Mouse (Mus musculus) forebrain, embryonic 13.5 days (tissue): Measurements from ENCODE around the gene Egln1. TPM values are rescaled to one million over a fixed set of nuclear protein-coding genes. Genes with fewer than 3 reads are reported as not detected.

Experiments used
- ATAC-seq: fragments of 200-750 bp; cut with Nextera tagmentation; 2 replicates; pipeline ENCODE4 v1.8.0; 2017
- H3K27ac ChIP-seq: fragments of 300-500 bp; sonication (generic); 2 replicates; pipeline ENCODE4 v1.5.1; 2015; ENCODE audit warnings: inconsistent platforms, mild to moderate bottlenecking, moderate library complexity
- H3K27me3 ChIP-seq: fragments of 300-500 bp; sonication (generic); 2 replicates; pipeline ENCODE4 v1.6.1; 2015; ENCODE audit warnings: mild to moderate bottlenecking, inconsistent platforms
- H3K36me3 ChIP-seq: fragments of 300-500 bp; sonication (generic); 2 replicates; pipeline ENCODE4 v1.6.1; 2015; ENCODE audit warnings: mild to moderate bottlenecking, inconsistent platforms; ENCODE audit not compliant: poor library complexity, severe bottlenecking
- H3K4me1 ChIP-seq: fragments of 300-500 bp; sonication (generic); 2 replicates; pipeline ENCODE4 v1.6.1; 2015; ENCODE audit warnings: inconsistent platforms
- H3K4me2 ChIP-seq: fragments of 300-500 bp; sonication (generic); 2 replicates; pipeline ENCODE4 v1.6.1; 2015; ENCODE audit warnings: inconsistent platforms, mild to moderate bottlenecking, moderate library complexity
- H3K4me3 ChIP-seq: fragments of 300-500 bp; sonication (generic); 2 replicates; pipeline ENCODE4 v1.5.1; 2015; ENCODE audit warnings: mild to moderate bottlenecking, inconsistent platforms
- H3K9ac ChIP-seq: fragments of 300-500 bp; sonication (generic); 2 replicates; pipeline ENCODE4 v1.6.1; 2015; ENCODE audit warnings: mild to moderate bottlenecking, inconsistent platforms
- H3K9me3 ChIP-seq: fragments of 300-500 bp; sonication (generic); replicated peaks from 2 replicates; pipeline ENCODE4 v1.6.1; 2016; ENCODE audit warnings: inconsistent platforms
- WGBS: fragments of 180-500 bp; shearing (Covaris S2); methylation state at CpG from one replicate; pipeline ENCODE4 v1.1.7; 2015; 5-methylcytosine and 5-hydroxymethylcytosine counted together
- polyA plus RNA-seq: library from polyadenylated mRNA; unstranded; fragments of >200 nt; fragmentation: Nextera tagmentation; extraction: Ambion mirVana; gene quantifications from 2 replicates; pipeline ENCODE4 v1.2.1, GENCODE M21; 2015

The Egln1 gene
- polyA plus RNA-seq, 1 experiment from 2014 or later = 18.0 TPM

GRCm38 (mm10) chr8:124863729-124864128, 85.4 kb downstream of the Egln1 start:
- no peak overlapping the region for H3K27ac ChIP-seq

GRCm38 (mm10) chr8:124863163-124863677, 85.9 kb downstream of the Egln1 start:
- 0% methylated on average over 31 of the region's 33 CpGs for WGBS
- Histone ChIP-seq H3K9ac (peak overlapping the region; percentile 96), H3K4me1 (peaks cover 22% of the 10 kb centered on the region), H3K27me3 (no peaks in the 10 kb centered on the region), H3K36me3 (peaks cover 38% of the 10 kb centered on the region), H3K27ac (peak overlapping the region; percentile 88), H3K4me2 (peak overlapping the region; percentile 84), H3K4me3 (peak overlapping the region; percentile 97), H3K9me3 (no peaks in the 10 kb centered on the region)
- ATAC-seq = peak; percentile 91

More at GRCm38 (mm10) chr8:124863729-124864128, 85.4 kb downstream of the Egln1 start:
- Histone ChIP-seq H3K4me2 (peak overlapping the region; percentile 84), H3K4me3 (peak overlapping the region; percentile 97), H3K27me3 (no peaks in the 10 kb centered on the region), H3K9ac (peak overlapping the region; percentile 96), H3K9me3 (no peaks in the 10 kb centered on the region), H3K36me3 (peaks cover 33% of the 10 kb centered on the region), H3K4me1 (peaks cover 22% of the 10 kb centered on the region)
- ATAC-seq = no peak
- 21% methylated on average over 8 of the region's 8 CpGs for WGBS

- Histone ChIP-seq H3K9me3 (no peaks in the 10 kb centered on the region), H3K27ac (peak within 1 kb of the TSS; percentile 88), H3K36me3 (peaks cover 43% of the 10 kb centered on the region), H3K4me3 (peak within 1 kb of the TSS; percentile 97), H3K4me1 (peaks cover 22% of the 10 kb centered on the region), H3K9ac (peak within 1 kb of the TSS; percentile 96), H3K27me3 (no peaks in the 10 kb centered on the region), H3K4me2 (peak within 1 kb of the TSS; percentile 84)
- WGBS = 1% methylated on average over 55 of the region's 55 CpGs
- ATAC-seq = peak; percentile 99
These were observed 86.6 kb downstream of the Egln1 start, which contains the start of the genes Gnpat and 2810004N23Rik for GRCm38 (mm10) chr8:124862321-124863162. Gene Gnpat, plus strand, starts transcription at chr8:124863033. Gene 2810004N23Rik, minus strand, starts transcription at chr8:124863120.

- no peak overlapping the region for H3K9ac ChIP-seq
- H3K27me3 ChIP-seq = no peaks in the 10 kb centered on the region
- H3K36me3 ChIP-seq = peaks cover 58% of the 10 kb centered on the region
- no peak for ATAC-seq
- H3K9me3 ChIP-seq = peaks cover 4% of the 10 kb centered on the region; the same call in 1 of the 2 replicates
- 94% methylated on average over 3 of the region's 3 CpGs for WGBS
- no peak overlapping the region for H3K27ac ChIP-seq
- no peak overlapping the region for H3K4me3 ChIP-seq
- peaks cover 22% of the 10 kb centered on the region for H3K4me1 ChIP-seq
- H3K4me2 ChIP-seq = no peak overlapping the region
These were observed 88.9 kb downstream of the Egln1 start for GRCm38 (mm10) chr8:124860188-124860587.

GRCm38 (mm10) chr8:124859466-124859865, 89.7 kb downstream of the Egln1 start:
- Histone ChIP-seq H3K4me2 (no peak overlapping the region), H3K27me3 (no peaks in the 10 kb centered on the region), H3K9ac (no peak overlapping the region), H3K27ac (no peak overlapping the region), H3K9me3 (peaks cover 8% of the 10 kb centered on the region; the same call in 1 of the 2 replicates), H3K4me3 (no peak overlapping the region), H3K4me1 (peaks cover 18% of the 10 kb centered on the region), H3K36me3 (peaks cover 65% of the 10 kb centered on the region)
- no peak for ATAC-seq

Other genes starting within 250 kb of the Egln1 start
- 48.4 and 54.8 TPM in 2 replicates for gene Ttc13, start 227.3 kb downstream of the Egln1 start, polyA plus RNA-seq
- gene Arv1, start 227.2 kb downstream of the Egln1 start, polyA plus RNA-seq = 29.9 and 36.0 TPM in 2 replicates
- gene Fam89a, start 197.5 kb downstream of the Egln1 start, polyA plus RNA-seq = 0.34 and 0.36 TPM in 2 replicates
- gene Trim67, start 156.2 kb downstream of the Egln1 start, polyA plus RNA-seq = 9.4 and 9.8 TPM in 2 replicates
- 100 and 110 TPM in 2 replicates for gene Gnpat, start 86.3 kb downstream of the Egln1 start, polyA plus RNA-seq
- 48.0 and 48.3 TPM in 2 replicates for gene 2810004N23Rik, start 86.2 kb downstream of the Egln1 start, polyA plus RNA-seq
- gene Exoc8, start 51.6 kb downstream of the Egln1 start, polyA plus RNA-seq = 10.3 and 11.1 TPM in 2 replicates
- gene Sprtn, start 51.4 kb downstream of the Egln1 start, polyA plus RNA-seq = 9.6 and 9.8 TPM in 2 replicates
- gene Tsnax, start 63.7 kb upstream of the Egln1 start, polyA plus RNA-seq = 128 and 133 TPM in 2 replicates
- 0.78 and 0.80 TPM in 2 replicates for gene Disc1, start 104.9 kb upstream of the Egln1 start, polyA plus RNA-seq